Mouse (Mus musculus) cortical plate, adult 2 months (tissue): ENCODE results near the gene Slc25a45.

ENCODE experiments used
- CTCF ChIP-seq: fragments of 200-500 bp; IDR thresholded peaks from 2 replicates; pipeline ENCODE4 v1.5.1; 2011; ENCODE audit warnings: mild to moderate bottlenecking, control low read depth, low read length; ENCODE audit not compliant: insufficient read depth; ENCODE audit errors: extremely low read depth
- POLR2A ChIP-seq: fragments of 200-500 bp; IDR thresholded peaks from 2 replicates; pipeline ENCODE4 v1.6.1; 2011; ENCODE audit warnings: mild to moderate bottlenecking, low read length, control low read depth; ENCODE audit not compliant: insufficient read depth; ENCODE audit errors: extremely low read depth

DNA sequence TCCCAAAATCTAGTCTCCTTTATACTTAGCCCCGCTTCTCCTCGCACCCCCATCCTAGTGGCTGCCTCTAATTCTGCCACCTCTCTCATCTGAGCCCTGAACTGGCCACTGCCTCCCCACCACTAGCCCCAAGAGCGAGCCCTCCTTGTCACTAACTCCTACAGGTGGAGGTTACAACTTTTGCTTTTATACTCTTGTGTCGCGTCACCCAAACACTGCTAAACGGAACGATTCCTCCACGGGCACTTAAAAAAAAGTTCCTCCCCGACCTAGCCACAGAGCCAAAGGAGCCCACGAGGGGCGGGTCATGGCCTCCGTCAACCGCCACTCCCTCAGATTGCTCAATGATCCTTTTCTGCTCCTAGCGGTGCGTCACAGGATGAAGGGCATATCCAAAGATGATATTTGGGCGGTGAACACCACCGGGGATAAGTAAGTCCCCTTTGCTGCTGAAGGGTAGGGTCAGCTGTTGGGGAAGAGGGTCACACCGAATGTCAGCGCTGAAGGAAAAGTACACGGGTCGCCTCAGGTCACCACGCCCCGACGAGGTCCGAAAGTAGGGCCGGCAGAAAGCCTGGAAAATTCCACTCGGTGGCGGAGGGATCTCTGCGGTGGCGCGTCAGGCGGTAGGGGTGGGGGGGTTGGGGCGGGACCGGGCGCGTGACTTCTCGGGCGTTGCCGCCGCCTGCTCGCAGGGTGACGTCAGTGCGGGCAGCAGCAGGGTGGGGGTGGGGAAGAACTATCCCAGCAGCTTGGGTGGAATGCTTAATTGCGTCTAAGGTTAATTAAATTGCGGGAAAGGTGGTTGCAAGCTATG is 32.1 kb upstream of the Slc25a45 start:
- TF ChIP-seq POLR2A (peak; percentile 91), CTCF (0 out of 2 replicates have a peak, but pooled peaks have one; percentile 6)
